Mouse (Mus musculus) MEL (cell line): Measurements from ENCODE around the gene Pros1.
A peak's percentile ranks its signal among the peaks of the same experiment; 100 is the strongest.

Experiments used
- CHD2 ChIP-seq: IDR thresholded peaks from 2 replicates; pipeline ENCODE4 v1.6.1; 2011; ENCODE audit warnings: low read length, improper control_type of control experiment
- CTCF ChIP-seq, 3 experiments: IDR thresholded peaks in 2 of 3; conservative IDR thresholded peaks in 1 of 3; 2 replicates each; pipeline ENCODE4 v1.5.1; 2011 to 2012; ENCODE audit warnings: low read length in 3 of 3, low read depth in 2 of 3, mild to moderate bottlenecking in 2 of 3, improper control_type of control experiment in 1 of 3, inconsistent platforms in 1 of 3, mixed read lengths in 1 of 3, moderate library complexity in 1 of 3; ENCODE audit not compliant: control insufficient read depth in 1 of 3, insufficient read depth in 1 of 3, poor library complexity in 1 of 3, severe bottlenecking in 1 of 3
- EP300 ChIP-seq, 2 experiments: IDR thresholded peaks; 2 replicates each; pipeline ENCODE4 v1.6.1; 2011; ENCODE audit warnings: improper control_type of control experiment in 2 of 2, low read length in 2 of 2, low read depth in 1 of 2, mild to moderate bottlenecking in 1 of 2
- GATA1 ChIP-seq: IDR thresholded peaks from 2 replicates; pipeline ENCODE4 v1.6.1; 2011; ENCODE audit warnings: low read depth, low read length, improper control_type of control experiment
- JUND ChIP-seq: IDR thresholded peaks from 2 replicates; pipeline ENCODE4 v1.6.1; 2011; ENCODE audit warnings: low read depth, mild to moderate bottlenecking, improper control_type of control experiment, low read length
- MAZ ChIP-seq: IDR thresholded peaks from 2 replicates; pipeline ENCODE4 v1.6.1; 2012; ENCODE audit warnings: low read depth, mild to moderate bottlenecking, inconsistent platforms, low read length, improper control_type of control experiment
- RCOR1 ChIP-seq: IDR thresholded peaks from 2 replicates; pipeline ENCODE4 v1.6.1; 2012; ENCODE audit warnings: low read depth, mild to moderate bottlenecking, inconsistent platforms, low read length, improper control_type of control experiment
- SMC3 ChIP-seq: IDR thresholded peaks from 2 replicates; pipeline ENCODE4 v1.6.1; 2011; ENCODE audit warnings: low read depth, low read length, improper control_type of control experiment
- USF1 ChIP-seq: IDR thresholded peaks from 2 replicates; pipeline ENCODE4 v1.6.1; 2014; ENCODE audit warnings: low read depth, mild to moderate bottlenecking, inconsistent platforms, low read length, improper control_type of control experiment, moderate library complexity
- ZC3H11A ChIP-seq: IDR thresholded peaks from 2 replicates; pipeline ENCODE4 v1.6.1; 2012; ENCODE audit warnings: low read depth, mild to moderate bottlenecking, inconsistent platforms, low read length, improper control_type of control experiment

GRCm38 (mm10) chr16:62974926-62975325 lies 120.8 kb downstream of the Pros1 start:
- TF ChIP-seq SMC3 (0 out of 2 replicates have a peak, but pooled peaks have one; percentile 7), USF1 (no peak), CHD2 (no peak), ZC3H11A (no peak), CTCF (IDR thresholded peaks at IDR 0.05 in 2 of 3, conservative IDR thresholded peaks at IDR 0.05 in 1 of 3; ENCODE audit: control insufficient read depth in 1 of 3, insufficient read depth in 1 of 3, low read depth in 2 of 3, low read length in 3 of 3, poor library complexity in 1 of 3, severe bottlenecking in 1 of 3) (peak in 1 of 3 experiments; percentile 15; a peak in 1 of 6 replicates), GATA1 (no peak), MAZ (no peak), RCOR1 (no peak), EP300 (IDR thresholded peaks at IDR 0.05; ENCODE audit: low read depth in 1 of 2, low read length in 2 of 2) (no peak), JUND (no peak)
